Mouse (Mus musculus) forebrain, embryonic 14.5 days (tissue): ENCODE measurements at regions not wholly inside any gene's neighbourhood (a gene's known extent, or its start where the extent isn't known, plus 50 kb on each side); places are given as distances from the start of the nearest gene placed in this dataset.

Experiments used
- ATAC-seq: fragments of 200-750 bp; cut with Nextera tagmentation; 2 replicates; pipeline ENCODE4 v1.8.0; 2017; ENCODE audit warnings: mild to moderate bottlenecking, moderate library complexity
- DNase-seq: peaks from one replicate; pipeline ENCODE4 v3.0.0-alpha.2; 2015; ENCODE audit warnings: low spot score
- H3K27ac ChIP-seq: fragments of 300-500 bp; sonication (generic); 2 replicates; pipeline ENCODE4 v1.5.1; 2014; ENCODE audit warnings: low read depth, mild to moderate bottlenecking, control low read depth, low read length, moderate library complexity
- H3K27me3 ChIP-seq: fragments of 300-500 bp; sonication (generic); replicated peaks from 2 replicates; pipeline ENCODE4 v1.6.1; 2014; ENCODE audit warnings: low read length, control low read depth, mixed read lengths; ENCODE audit not compliant: control insufficient read depth, insufficient read depth
- H3K36me3 ChIP-seq: fragments of 300-500 bp; sonication (generic); 2 replicates; pipeline ENCODE4 v1.6.1; 2014; ENCODE audit warnings: low read length, control low read depth; ENCODE audit not compliant: control insufficient read depth, insufficient read depth
- H3K4me1 ChIP-seq: fragments of 300-500 bp; sonication (generic); 2 replicates; pipeline ENCODE4 v1.6.1; 2014; ENCODE audit warnings: antibody characterized with exemption, low read length, control low read depth; ENCODE audit not compliant: control insufficient read depth, insufficient read depth
- H3K4me2 ChIP-seq: fragments of 300-500 bp; sonication (generic); 2 replicates; pipeline ENCODE4 v1.6.1; 2014; ENCODE audit warnings: mild to moderate bottlenecking, control low read depth, low read length
- H3K4me3 ChIP-seq: fragments of 300-500 bp; sonication (generic); 2 replicates; pipeline ENCODE4 v1.5.1; 2014; ENCODE audit warnings: low read depth, low read length, control low read depth
- H3K9ac ChIP-seq: fragments of 300-500 bp; sonication (generic); 2 replicates; pipeline ENCODE4 v1.6.1; 2014; ENCODE audit warnings: mild to moderate bottlenecking, low read length, control low read depth, moderate library complexity
- H3K9me3 ChIP-seq: fragments of 300-500 bp; sonication (generic); replicated peaks from 2 replicates; pipeline ENCODE4 v1.6.1; 2016; ENCODE audit warnings: low read length, control low read depth, mixed read lengths; ENCODE audit not compliant: control insufficient read depth
- WGBS: fragments of 180-500 bp; shearing (Covaris S2); extraction: QIAGEN DNeasy Blood & Tissue Kit; methylation state at CpG from one replicate; pipeline ENCODE4 v1.1.7; 2014; 5-methylcytosine and 5-hydroxymethylcytosine counted together

- Histone ChIP-seq H3K27ac (no peak overlapping the region), H3K9ac (no peak overlapping the region), H3K27me3 (0 out of 2 replicates have a peak, but pooled peaks cover 5% of the 10 kb centered on the region), H3K4me2 (no peak overlapping the region), H3K4me1 (peaks cover 16% of the 10 kb centered on the region), H3K4me3 (no peak overlapping the region), H3K36me3 (no peaks in the 10 kb centered on the region), H3K9me3 (no peaks in the 10 kb centered on the region)
- ATAC-seq (no peak), DNase-seq (no peak)
- WGBS: 72% methylated on average over 8 of the region's 8 CpGs
These were observed 130.0 kb upstream of the Pitx2 start for GRCm38 (mm10) chr3:129069676-129070075.

DNA sequence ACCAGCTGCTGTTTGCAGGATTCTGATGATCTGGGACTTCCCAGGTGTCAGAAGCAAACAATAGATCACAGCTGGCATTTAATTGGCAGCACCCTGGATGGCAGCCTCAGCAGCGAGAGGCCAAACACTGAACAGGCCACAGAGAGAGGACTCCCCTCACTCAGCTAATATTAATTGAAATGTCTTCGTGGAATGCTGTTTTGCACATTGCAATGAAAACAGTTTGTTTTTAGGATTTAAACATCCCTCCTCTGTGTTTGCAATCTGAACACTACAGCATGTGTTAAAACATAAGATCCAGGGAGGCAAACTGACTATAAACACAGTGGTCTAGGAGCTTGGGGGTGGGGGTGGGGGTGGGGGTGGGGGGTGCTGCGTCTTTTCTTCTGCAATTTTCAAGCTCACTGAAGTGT is 129.2 kb upstream of the Pitx2 start:
- H3K4me1 ChIP-seq: peaks cover 13% of the 10 kb centered on the region
- no peak overlapping the region for H3K4me3 ChIP-seq
- no peak overlapping the region for H3K27ac ChIP-seq
- DNase-seq (peak; percentile 49), ATAC-seq (peak; percentile 54)
- H3K27me3 ChIP-seq: 0 out of 2 replicates have a peak, but pooled peaks cover 5% of the 10 kb centered on the region
- no peak overlapping the region for H3K9ac ChIP-seq
- no peaks in the 10 kb centered on the region for H3K36me3 ChIP-seq
- no peaks in the 10 kb centered on the region for H3K9me3 ChIP-seq
- 1% methylated on average over 3 of the region's 3 CpGs for WGBS
- peak overlapping the region; percentile 28; the same call in 1 of the 2 replicates for H3K4me2 ChIP-seq

GRCm38 (mm10) chr3:129071002-129071401 is 128.7 kb upstream of the Pitx2 start:
- no peaks in the 10 kb centered on the region for H3K9me3 ChIP-seq
- H3K36me3 ChIP-seq: no peaks in the 10 kb centered on the region
- 0 out of 2 replicates have a peak, but pooled peaks cover 5% of the 10 kb centered on the region for H3K27me3 ChIP-seq
- H3K4me3 ChIP-seq: no peak overlapping the region
- peak overlapping the region; percentile 28; the same call in 1 of the 2 replicates for H3K4me2 ChIP-seq
- H3K9ac ChIP-seq: no peak overlapping the region
- DNase-seq: peak; percentile 62
- peaks cover 9% of the 10 kb centered on the region for H3K4me1 ChIP-seq
- peak; percentile 57; the same call in 1 of the 2 replicates for ATAC-seq
- H3K27ac ChIP-seq: no peak overlapping the region
- 25% methylated on average over 7 of the region's 7 CpGs for WGBS

- DNase-seq (no peak), ATAC-seq (no peak)
- H3K9me3 ChIP-seq: no peaks in the 10 kb centered on the region
- no peak overlapping the region for H3K4me3 ChIP-seq
- H3K36me3 ChIP-seq: no peaks in the 10 kb centered on the region
- peaks cover 6% of the 10 kb centered on the region; the same call in 1 of the 2 replicates for H3K4me1 ChIP-seq
- no peaks in the 10 kb centered on the region for H3K27me3 ChIP-seq
- H3K27ac ChIP-seq: no peak overlapping the region
- H3K4me2 ChIP-seq: no peak overlapping the region
- H3K9ac ChIP-seq: no peak overlapping the region
- 45% methylated on average over 1 of the region's 1 CpGs for WGBS
These were observed 123.3 kb upstream of the Pitx2 start for GRCm38 (mm10) chr3:129076396-129076795.

GRCm38 (mm10) chr3:129103786-129104440 is 95.8 kb upstream of the Pitx2 start:
- Histone ChIP-seq H3K4me1 (no peaks in the 10 kb centered on the region), H3K4me3 (no peak overlapping the region), H3K4me2 (no peak overlapping the region), H3K9ac (no peak overlapping the region), H3K27ac (no peak overlapping the region), H3K36me3 (no peaks in the 10 kb centered on the region), H3K27me3 (no peaks in the 10 kb centered on the region), H3K9me3 (peaks cover 4% of the 10 kb centered on the region; the same call in 1 of the 2 replicates)
- WGBS: 71% methylated on average over 12 of the region's 12 CpGs
- DNase-seq (peak; percentile 20), ATAC-seq (no peak)

- ATAC-seq: no peak
These were observed 94.9 kb upstream of the Pitx2 start for GRCm38 (mm10) chr3:129104811-129105210.

DNA sequence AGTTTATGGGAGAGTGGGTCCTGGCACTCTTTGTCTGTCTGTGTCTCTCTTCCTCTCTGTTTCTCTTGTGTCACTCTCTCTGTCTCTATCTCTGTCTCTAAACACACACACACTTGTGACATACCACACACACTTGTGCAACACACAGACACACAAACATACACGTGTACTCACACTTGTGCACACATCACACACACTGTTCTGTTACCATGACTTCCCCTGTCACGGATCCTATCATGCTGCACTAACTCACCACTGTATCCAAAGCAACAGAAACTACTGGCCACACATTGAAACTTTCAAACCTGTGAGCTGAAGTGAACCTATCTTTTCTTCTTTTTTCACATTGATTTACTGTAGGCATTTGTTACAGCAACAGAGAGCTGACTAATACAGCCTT is 93.5 kb upstream of the Pitx2 start:
- no peak overlapping the region for H3K9ac ChIP-seq
- no peaks in the 10 kb centered on the region for H3K9me3 ChIP-seq
- no peaks in the 10 kb centered on the region for H3K27me3 ChIP-seq
- H3K36me3 ChIP-seq: no peaks in the 10 kb centered on the region
- no peak overlapping the region for H3K4me2 ChIP-seq
- no peaks in the 10 kb centered on the region for H3K4me1 ChIP-seq
- H3K27ac ChIP-seq: no peak overlapping the region
- 83% methylated on average over 2 of the region's 2 CpGs for WGBS
- DNase-seq: no peak
- H3K4me3 ChIP-seq: no peak overlapping the region
- ATAC-seq: no peak

More at GRCm38 (mm10) chr3:129104811-129105210, 94.9 kb upstream of the Pitx2 start:
- 59% methylated on average over 9 of the region's 9 CpGs for WGBS
- DNase-seq: peak; percentile 29
- Histone ChIP-seq H3K27ac (no peak overlapping the region), H3K4me1 (no peaks in the 10 kb centered on the region), H3K4me3 (no peak overlapping the region), H3K36me3 (no peaks in the 10 kb centered on the region), H3K4me2 (no peak overlapping the region), H3K27me3 (no peaks in the 10 kb centered on the region), H3K9ac (no peak overlapping the region), H3K9me3 (no peaks in the 10 kb centered on the region)

- WGBS: 81% methylated on average over 2 of the region's 2 CpGs
- Histone ChIP-seq H3K9me3 (no peaks in the 10 kb centered on the region), H3K36me3 (no peaks in the 10 kb centered on the region), H3K4me3 (no peak overlapping the region), H3K4me1 (0 out of 2 replicates have a peak, but pooled peaks cover 6% of the 10 kb centered on the region), H3K4me2 (no peak overlapping the region), H3K9ac (no peak overlapping the region), H3K27me3 (no peaks in the 10 kb centered on the region), H3K27ac (no peak overlapping the region)
- DNase-seq (no peak), ATAC-seq (no peak)
These were observed 69.2 kb upstream of the Pitx2 start for GRCm38 (mm10) chr3:129130521-129130920.

DNA sequence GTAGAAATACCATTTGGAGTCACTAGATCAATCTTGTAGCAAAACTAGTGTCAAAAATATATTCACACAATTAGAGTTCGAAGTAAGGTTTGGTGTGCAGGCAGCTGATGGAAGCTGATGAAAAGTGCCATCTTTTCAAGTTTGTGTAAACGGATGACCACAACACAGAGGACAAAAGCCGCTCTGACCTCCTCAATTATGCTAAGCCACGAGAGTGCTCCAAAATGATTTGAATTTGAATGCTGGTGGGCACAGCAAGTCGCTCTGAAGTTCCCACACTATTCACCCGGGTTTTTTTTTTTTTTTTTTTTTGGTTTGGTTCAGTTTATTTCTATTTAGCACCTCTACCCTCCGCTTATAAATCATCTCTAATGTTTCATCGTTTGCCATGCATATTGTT is 68.5 kb upstream of the Pitx2 start:
- H3K4me2 ChIP-seq: no peak overlapping the region
- H3K9me3 ChIP-seq: no peaks in the 10 kb centered on the region
- H3K9ac ChIP-seq: no peak overlapping the region
- no peak overlapping the region for H3K27ac ChIP-seq
- H3K4me1 ChIP-seq: 0 out of 2 replicates have a peak, but pooled peaks cover 6% of the 10 kb centered on the region
- ATAC-seq (peak; percentile 23; the same call in 1 of the 2 replicates), DNase-seq (peak; percentile 35)
- H3K36me3 ChIP-seq: no peaks in the 10 kb centered on the region
- WGBS: 14% methylated on average over 8 of the region's 8 CpGs
- no peaks in the 10 kb centered on the region for H3K27me3 ChIP-seq
- no peak overlapping the region for H3K4me3 ChIP-seq
